Mouse (Mus musculus): ENCODE data around the gene Cyth1. TPM values are rescaled to one million over a fixed set of nuclear protein-coding genes. Genes with fewer than 3 reads are reported as not detected.
A peak's percentile ranks its signal among the peaks of the same experiment; 100 is the strongest.

Gene Cyth1
- total and polyA plus RNA-seq, 2 experiments from 2014 or later: 23.7 to 64.1 TPM

DNA sequence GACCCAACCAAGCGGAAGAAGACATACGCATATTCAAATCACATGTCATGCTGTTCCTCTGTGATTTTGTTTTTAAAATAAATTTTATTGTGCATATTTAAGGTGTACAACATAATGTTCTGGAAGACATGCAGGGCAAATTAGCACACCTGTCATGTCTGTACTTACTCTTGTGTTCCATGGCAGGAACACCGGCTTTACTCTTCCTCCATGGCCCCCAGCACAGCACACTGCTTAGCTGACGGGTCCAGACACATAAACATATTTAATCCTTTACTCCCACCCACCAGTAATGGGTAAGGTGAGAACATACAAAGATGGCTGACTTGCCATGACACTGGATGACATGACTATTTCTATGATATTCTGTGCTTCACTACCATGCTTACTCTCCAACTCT lies 29.3 kb downstream of the Cyth1 start:
- no peak overlapping the region for H3K4me2 ChIP-seq (ENCODE audit: low read depth)
- H3K4me3 ChIP-seq (ENCODE audit: low read depth, low read length): no peak overlapping the region
- H3K9ac ChIP-seq: no peak overlapping the region
- DNase-seq: no peak
- H3K27me3 ChIP-seq (ENCODE audit: insufficient read depth, low read length): no peaks in the 10 kb centered on the region
- H3K27ac ChIP-seq (ENCODE audit: low read depth, low read length): no peak overlapping the region
- WGBS: 88% methylated on average over 4 of the region's 4 CpGs
- H3K36me3 ChIP-seq (ENCODE audit: insufficient read depth): no peaks in the 10 kb centered on the region
- no peak for ATAC-seq
- no peak for TF ChIP-seq CTCF (IDR thresholded peaks at IDR 0.05; ENCODE audit: low read depth)
- H3K9me3 ChIP-seq (ENCODE audit: low read length): no peaks in the 10 kb centered on the region
- H3K4me1 ChIP-seq (ENCODE audit: insufficient read depth): no peaks in the 10 kb centered on the region

DNA sequence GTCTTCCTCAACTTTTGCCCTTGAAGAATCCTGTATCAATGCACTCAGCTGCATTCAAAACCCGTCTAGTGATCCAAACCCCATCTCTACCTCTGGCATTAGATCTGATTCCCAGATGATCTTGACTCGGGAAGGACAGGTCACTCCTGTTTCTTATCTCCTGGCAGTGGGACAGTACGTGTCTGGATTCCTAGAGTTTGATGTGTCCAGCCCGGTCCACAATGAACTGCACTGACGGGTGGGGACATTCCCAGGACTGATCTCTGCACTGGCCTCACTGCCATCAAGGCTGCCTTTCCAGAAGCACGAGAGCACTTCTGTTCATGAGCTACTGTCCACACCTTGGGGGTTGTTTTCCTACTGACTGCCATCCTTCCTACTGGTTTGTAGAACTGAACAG lies 31.9 kb downstream of the Cyth1 start:
- Histone ChIP-seq H3K4me3 (ENCODE audit: low read depth, low read length) (no peak overlapping the region), H3K36me3 (ENCODE audit: insufficient read depth) (no peaks in the 10 kb centered on the region), H3K27me3 (ENCODE audit: insufficient read depth, low read length) (no peaks in the 10 kb centered on the region), H3K9me3 (ENCODE audit: low read length) (no peaks in the 10 kb centered on the region), H3K4me2 (ENCODE audit: low read depth) (no peak overlapping the region), H3K27ac (ENCODE audit: low read depth, low read length) (no peak overlapping the region), H3K4me1 (ENCODE audit: insufficient read depth) (peaks cover 13% of the 10 kb centered on the region), H3K9ac (no peak overlapping the region)
- no peak for DNase-seq
- no peak for ATAC-seq
- WGBS: 90% methylated on average over 6 of the region's 6 CpGs
- no peak for TF ChIP-seq CTCF (IDR thresholded peaks at IDR 0.05; ENCODE audit: low read depth)

DNA sequence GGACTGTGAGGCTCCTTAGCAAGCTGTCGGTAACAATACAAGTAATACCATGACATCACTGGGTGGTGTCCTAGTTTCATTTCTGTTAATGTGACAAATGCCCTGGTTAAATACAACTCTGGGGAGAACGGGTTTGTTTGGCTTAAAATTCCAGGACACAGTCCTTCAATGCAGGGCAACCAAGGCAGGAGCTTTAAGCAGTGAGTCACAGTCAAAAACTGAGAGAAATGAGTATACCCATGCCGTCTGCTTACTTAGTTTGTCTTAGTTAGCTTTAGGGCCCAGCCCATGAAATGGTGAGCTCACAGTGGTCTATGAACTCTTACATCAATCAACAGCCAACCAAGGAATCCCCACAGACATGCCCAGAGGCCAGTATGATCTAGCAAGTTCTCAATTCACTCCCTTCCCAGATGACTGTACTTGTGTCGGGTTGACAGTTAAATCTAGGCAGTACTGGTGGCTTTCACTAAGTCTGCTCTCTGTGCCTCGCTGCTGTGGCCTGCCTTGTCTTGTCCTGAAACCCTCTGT lies 32.4 kb downstream of the Cyth1 start:
- no peak overlapping the region for H3K9ac ChIP-seq
- no peak overlapping the region for H3K27ac ChIP-seq (ENCODE audit: low read depth, low read length)
- H3K27me3 ChIP-seq (ENCODE audit: insufficient read depth, low read length): no peaks in the 10 kb centered on the region
- 77% methylated on average over 5 of the region's 5 CpGs for WGBS
- no peaks in the 10 kb centered on the region for H3K36me3 ChIP-seq (ENCODE audit: insufficient read depth)
- H3K9me3 ChIP-seq (ENCODE audit: low read length): no peaks in the 10 kb centered on the region
- DNase-seq (no peak), ATAC-seq (no peak)
- no peak overlapping the region for H3K4me2 ChIP-seq (ENCODE audit: low read depth)
- TF ChIP-seq CTCF (IDR thresholded peaks at IDR 0.05; ENCODE audit: low read depth): no peak
- peaks cover 18% of the 10 kb centered on the region for H3K4me1 ChIP-seq (ENCODE audit: insufficient read depth)
- H3K4me3 ChIP-seq (ENCODE audit: low read depth, low read length): no peak overlapping the region

DNA sequence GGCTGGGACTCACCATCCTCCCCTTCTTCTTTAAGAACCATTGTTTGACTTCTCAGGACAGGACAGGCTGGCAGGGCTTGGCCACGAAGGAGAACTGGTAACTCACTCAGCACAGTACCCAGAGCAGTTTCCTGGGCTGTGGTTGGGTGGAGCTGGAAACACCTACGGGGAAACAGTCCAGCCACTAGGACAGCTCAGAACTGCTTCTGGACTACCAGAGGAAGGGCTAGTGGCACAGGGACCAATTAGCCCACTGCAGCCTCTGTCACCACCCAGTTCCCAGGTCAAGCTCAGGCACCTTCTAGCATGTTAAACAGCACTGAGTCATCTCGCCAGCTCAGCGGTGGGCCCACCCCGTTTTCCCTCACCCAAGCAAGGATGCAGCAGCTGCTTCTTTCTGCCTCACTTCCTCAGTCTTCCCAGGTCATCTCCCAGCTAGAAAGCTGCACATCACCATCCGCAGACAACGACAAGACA lies 35.7 kb downstream of the Cyth1 start:
- Histone ChIP-seq H3K4me3 (ENCODE audit: low read depth, low read length) (no peak overlapping the region), H3K36me3 (ENCODE audit: insufficient read depth) (no peaks in the 10 kb centered on the region), H3K4me1 (ENCODE audit: insufficient read depth) (peaks cover 46% of the 10 kb centered on the region), H3K27ac (ENCODE audit: low read depth, low read length) (peak overlapping the region; percentile 73), H3K9me3 (ENCODE audit: low read length) (no peaks in the 10 kb centered on the region), H3K27me3 (ENCODE audit: insufficient read depth, low read length) (no peaks in the 10 kb centered on the region), H3K9ac (no peak overlapping the region), H3K4me2 (ENCODE audit: low read depth) (no peak overlapping the region)
- 66% methylated on average over 7 of the region's 7 CpGs for WGBS
- no peak for DNase-seq
- no peak for TF ChIP-seq CTCF (IDR thresholded peaks at IDR 0.05; ENCODE audit: low read depth)
- no peak for ATAC-seq

DNA sequence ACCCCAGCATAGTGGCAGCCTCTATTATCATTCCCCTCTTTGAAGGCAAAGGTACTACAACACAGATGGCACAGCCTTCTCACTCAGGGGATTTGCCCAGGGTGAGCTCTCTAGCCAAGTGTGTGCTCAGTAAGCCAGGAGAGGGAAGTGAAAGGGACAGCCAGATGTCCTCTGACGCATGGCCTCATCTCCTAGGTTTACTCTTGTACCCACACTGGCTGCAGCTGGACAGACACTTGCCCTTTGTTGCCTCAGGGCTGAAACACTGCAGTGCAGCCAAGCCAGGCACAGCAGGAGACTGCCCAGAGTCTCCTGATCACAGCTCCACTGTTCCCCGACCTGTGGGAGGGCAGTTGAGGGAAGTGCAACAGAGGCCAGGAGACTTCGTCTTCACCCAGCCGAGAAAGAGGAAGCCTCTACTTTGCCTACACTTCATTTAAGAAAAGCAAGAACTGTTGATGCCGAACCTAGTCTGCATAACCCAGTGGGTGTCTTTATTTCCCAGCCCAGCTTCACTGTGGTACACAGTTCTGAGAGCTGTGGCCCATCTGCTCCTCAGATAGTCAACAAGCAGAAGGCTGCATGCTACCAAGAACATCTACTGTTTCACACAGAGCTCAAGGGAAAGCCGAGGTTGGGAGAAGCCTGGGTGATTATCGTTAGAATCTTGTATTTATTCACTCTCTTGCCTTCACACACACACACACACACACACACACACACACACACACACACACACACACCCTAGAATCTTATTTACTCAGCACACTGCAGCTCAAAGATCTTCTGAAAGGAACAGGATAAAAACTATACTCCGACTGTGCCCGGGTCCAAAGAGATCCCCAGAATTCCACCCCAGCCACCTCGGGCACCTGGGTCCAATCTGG lies 36.4 kb downstream of the Cyth1 start:
- 32% methylated on average over 10 of the region's 10 CpGs for WGBS
- H3K4me3 ChIP-seq (ENCODE audit: low read depth, low read length): no peak overlapping the region
- peaks cover 46% of the 10 kb centered on the region for H3K4me1 ChIP-seq (ENCODE audit: insufficient read depth)
- ATAC-seq (peak; percentile 82), DNase-seq (peak; percentile 58)
- H3K4me2 ChIP-seq (ENCODE audit: low read depth): peak overlapping the region; percentile 5; the same call in 1 of the 2 replicates
- H3K36me3 ChIP-seq (ENCODE audit: insufficient read depth): no peaks in the 10 kb centered on the region
- H3K9me3 ChIP-seq (ENCODE audit: low read length): no peaks in the 10 kb centered on the region
- peak overlapping the region; percentile 73 for H3K27ac ChIP-seq (ENCODE audit: low read depth, low read length)
- TF ChIP-seq CTCF (IDR thresholded peaks at IDR 0.05; ENCODE audit: low read depth): no peak
- no peak overlapping the region for H3K9ac ChIP-seq
- no peaks in the 10 kb centered on the region for H3K27me3 ChIP-seq (ENCODE audit: insufficient read depth, low read length)

DNA sequence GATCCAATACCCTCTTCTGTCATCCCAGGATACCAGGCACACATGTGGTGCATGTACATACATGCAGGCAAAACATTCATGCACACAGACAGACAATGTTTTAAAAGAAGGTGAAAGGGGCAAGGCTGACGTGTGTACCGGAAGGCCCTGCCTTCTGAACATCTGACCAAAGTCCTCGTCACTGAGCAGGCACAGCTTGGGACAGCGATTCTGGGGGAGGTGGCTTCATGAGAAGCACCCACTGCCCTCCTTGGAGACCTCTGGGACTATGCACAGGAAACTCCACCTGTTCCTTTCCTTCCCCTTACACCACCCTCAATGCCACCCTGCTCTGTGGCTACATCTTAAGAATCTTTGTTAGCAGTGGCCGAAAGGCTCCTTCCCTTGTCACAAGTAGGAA lies 37.4 kb downstream of the Cyth1 start:
- ATAC-seq: no peak
- WGBS: 91% methylated on average over 5 of the region's 5 CpGs

DNA sequence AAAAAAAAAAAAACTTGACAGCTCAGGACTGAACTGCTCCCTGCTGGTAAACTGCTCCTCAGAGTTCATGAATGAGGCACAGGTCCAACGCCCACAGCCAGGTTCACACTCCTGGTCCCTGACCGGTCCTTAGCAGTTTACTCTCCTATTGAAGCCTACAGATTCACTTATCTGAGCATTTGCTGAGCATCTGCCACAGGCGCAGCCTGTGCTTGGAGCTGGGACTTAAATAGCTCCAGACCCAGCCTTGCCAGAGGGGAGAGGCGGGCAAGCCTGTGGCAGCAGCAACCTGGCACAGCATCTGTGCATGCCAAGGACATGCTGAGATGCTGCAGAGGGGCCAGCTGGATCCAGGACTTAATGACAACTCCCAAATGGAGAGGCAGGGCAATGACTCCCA lies 38.3 kb downstream of the Cyth1 start:
- WGBS: 60% methylated on average over 4 of the region's 4 CpGs
- peak overlapping the region; percentile 59; the same call in 1 of the 2 replicates for H3K27ac ChIP-seq (ENCODE audit: low read depth, low read length)
- H3K27me3 ChIP-seq (ENCODE audit: insufficient read depth, low read length): no peaks in the 10 kb centered on the region
- peak; percentile 65 for DNase-seq
- H3K4me3 ChIP-seq (ENCODE audit: low read depth, low read length): no peak overlapping the region
- no peak overlapping the region for H3K9ac ChIP-seq
- H3K9me3 ChIP-seq (ENCODE audit: low read length): no peaks in the 10 kb centered on the region
- H3K4me1 ChIP-seq (ENCODE audit: insufficient read depth): peaks cover 46% of the 10 kb centered on the region
- H3K36me3 ChIP-seq (ENCODE audit: insufficient read depth): no peaks in the 10 kb centered on the region
- peak; percentile 46 for ATAC-seq
- no peak overlapping the region for H3K4me2 ChIP-seq (ENCODE audit: low read depth)
- no peak for TF ChIP-seq CTCF (IDR thresholded peaks at IDR 0.05; ENCODE audit: low read depth)

More for the DNA sequence above, 37.4 kb downstream of the Cyth1 start:
- Histone ChIP-seq H3K27me3 (ENCODE audit: insufficient read depth, low read length) (no peaks in the 10 kb centered on the region), H3K9me3 (ENCODE audit: low read length) (no peaks in the 10 kb centered on the region), H3K9ac (no peak overlapping the region), H3K4me2 (ENCODE audit: low read depth) (no peak overlapping the region), H3K36me3 (ENCODE audit: insufficient read depth) (no peaks in the 10 kb centered on the region), H3K27ac (ENCODE audit: low read depth, low read length) (no peak overlapping the region), H3K4me3 (ENCODE audit: low read depth, low read length) (no peak overlapping the region), H3K4me1 (ENCODE audit: insufficient read depth) (peaks cover 46% of the 10 kb centered on the region)
- TF ChIP-seq CTCF (IDR thresholded peaks at IDR 0.05; ENCODE audit: low read depth): no peak
- no peak for DNase-seq
